8 mouse cellular contexts compared by ENCODE assay signal in the genomic region with DNA sequence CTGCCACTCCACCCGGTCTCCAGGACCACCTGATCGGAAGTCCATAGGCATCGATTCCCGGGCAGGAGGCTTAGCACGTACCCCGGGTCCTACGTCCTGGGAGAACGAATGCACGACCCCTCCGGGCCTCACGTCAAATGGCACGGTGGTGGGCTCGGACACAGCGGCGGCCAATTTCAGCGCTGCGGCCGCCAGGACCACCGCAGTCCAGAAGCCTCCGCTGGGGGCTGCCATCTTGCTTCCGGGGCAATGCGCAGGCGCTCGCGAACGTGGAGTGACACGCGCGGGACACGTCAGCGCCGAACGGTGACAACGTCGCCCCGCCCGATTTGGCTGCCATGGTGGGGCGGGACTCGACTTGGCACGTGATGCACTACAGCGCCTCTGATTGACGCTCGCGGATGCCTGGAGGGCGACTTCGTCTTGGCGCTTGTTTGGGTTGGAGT. TPM values are rescaled to one million over a fixed set of nuclear protein-coding genes. Genes with fewer than 3 reads are reported as not detected.
A peak's percentile ranks its signal among the peaks of the same experiment; 100 is the strongest.
DNase-seq lines count a peak whose midpoint lies in the region; ATAC-seq and TF ChIP-seq lines count a peak whose summit lies in the region.

A gene (minus strand): TSS at position 263 of the 446 bp plus-strand sequence.

- intact Hi-C loops in heart, postnatal 25 days (cut with DNase I) = loop anchor here (2.0 kb wide), 1 partner anchor 21 kb away; a partner anchor contains a TSS

- in situ Hi-C loops in ES-E14 (cut with MboI; ENCODE audit: low sequenced_read_pairs in 2 of 2, unreplicated experiment in 2 of 2) = no loop called here

- peak within 1 kb of the TSS; percentile 12; the same call in 1 of the 2 replicates for H3K27ac ChIP-seq in ES-E14 (ENCODE audit: insufficient read depth, low read depth, low read length, poor library complexity, severe bottlenecking)
- H3K27ac ChIP-seq in forebrain, embryonic 15.5 days (replicated peaks) = peak within 1 kb of the TSS; percentile 61

- no peaks in the 10 kb centered on the region for H3K27me3 ChIP-seq in forebrain, embryonic 15.5 days

- DNase-seq in ES-E14 (ENCODE audit: low read depth, low spot score) = peak; percentile 87
- peak; percentile 94 for DNase-seq in cerebellum, adult 11-12 months
- peak; percentile 94 for DNase-seq in heart, postnatal 25 days (ENCODE audit: low spot score)
- peak; percentile 94 to 97 for DNase-seq in layer of hippocampus, adult 18-20 months (ENCODE audit: low spot score in 2 of 2)
- DNase-seq in lung, adult 2 months = peak; percentile 96
- peak; percentile 89 for DNase-seq in thymus, adult 18-20 months

- peak within 1 kb of the TSS; percentile 94 for H3K4me2 ChIP-seq in forebrain, embryonic 15.5 days (replicated peaks)

- H3K9me3 ChIP-seq in ES-E14 (ENCODE audit: control insufficient read depth, insufficient read depth, low read depth, low read length) = no peaks in the 10 kb centered on the region
- H3K9me3 ChIP-seq in forebrain, embryonic 15.5 days = no peaks in the 10 kb centered on the region

- WGBS in forebrain, embryonic 15.5 days = under 1% methylated on average over 47 of the region's 47 CpGs
- WGBS in lung, adult 2 months = under 1% methylated on average over 47 of the region's 47 CpGs

- peaks cover 22% of the 10 kb centered on the region; the same call in 1 of the 2 replicates for H3K36me3 ChIP-seq in ES-E14 (ENCODE audit: control insufficient read depth, insufficient read depth, low read length, poor library complexity, severe bottlenecking)
- H3K36me3 ChIP-seq in forebrain, embryonic 15.5 days = peaks cover 48% of the 10 kb centered on the region

- H3K4me3 ChIP-seq in ES-E14 (ENCODE audit: insufficient read depth in 1 of 2, low read depth in 1 of 2, low read length in 2 of 2, poor library complexity in 1 of 2, severe bottlenecking in 1 of 2) = peak within 1 kb of the TSS; percentile 83 to 91
- H3K4me3 ChIP-seq in forebrain, embryonic 15.5 days = peak within 1 kb of the TSS; percentile 83
- H3K4me3 ChIP-seq in lung, adult 2 months (replicated peaks; ENCODE audit: extremely low read depth, low read depth, low read length) = peak within 1 kb of the TSS; percentile 75

- peak; percentile 69; the same call in 1 of the 2 replicates for TF ChIP-seq POLR2A in lung, adult 2 months (IDR thresholded peaks at IDR 0.05; ENCODE audit: borderline replicate concordance, extremely low read depth, low read depth, low read length)

- peak within 1 kb of the TSS; percentile 85 for H3K9ac ChIP-seq in ES-E14 (ENCODE audit: insufficient read depth, low read depth, low read length, poor library complexity, severe bottlenecking)
- H3K9ac ChIP-seq in forebrain, embryonic 15.5 days (replicated peaks) = peak within 1 kb of the TSS; percentile 80

- H3K4me1 ChIP-seq in ES-E14 (ENCODE audit: control insufficient read depth in 2 of 2, insufficient read depth in 2 of 2, low read length in 2 of 2, poor library complexity in 1 of 2) = peaks cover 3 to 5% of the 10 kb centered on the region in 2 experiments; a peak in 2 of 4 replicates
- peaks cover 12% of the 10 kb centered on the region for H3K4me1 ChIP-seq in forebrain, embryonic 15.5 days
- peaks cover 8% of the 10 kb centered on the region for H3K4me1 ChIP-seq in lung, adult 2 months (ENCODE audit: control insufficient read depth, insufficient read depth, low read length)

- TF ChIP-seq CTCF in lung, adult 2 months (IDR thresholded peaks at IDR 0.05; ENCODE audit: insufficient read depth, low read length) = no peak

- peak; percentile 96 for ATAC-seq in forebrain, embryonic 15.5 days (replicated peaks)
- ATAC-seq in neutrophil, adult 5-6 weeks (ENCODE audit: extremely low read depth, insufficient number of reproducible peaks, low FRiP score, poor library complexity, severe bottlenecking) = peak; percentile 95

TF ChIP-seq in ES-E14, 5 proteins besides CTCF, POLR2A, EP300 and RAD21:
- TF ChIP-seq HCFC1 (IDR thresholded peaks at IDR 0.05; ENCODE audit: borderline replicate concordance, insufficient read depth, low read length) (peak; percentile 75), ZNF384 (IDR thresholded peaks at IDR 0.05; ENCODE audit: low read depth, low read length) (no peak)

RNA-seq across cellular contexts. Expression of the gene that starts here (rescaled TPM):
- total RNA-seq in ES-E14 (2012; rRNA removed) = 71.1 and 95.2 TPM in 2 replicates
- polyA plus RNA-seq in forebrain, embryonic 15.5 days (2015; fragmentation: Nextera tagmentation; extraction: Ambion mirVana) = 59.7 and 63.2 TPM in 2 replicates
- total RNA-seq in heart, postnatal 25 days (2021) = 10 to 100 TPM; 30.2 to 33.0 TPM
- total RNA-seq in layer of hippocampus, adult 18-20 months (2021) = 10 to 100 TPM; 41.7 to 44.3 TPM
- polyA plus RNA-seq in lung, adult 2 months (2012; rRNA removed) = 42.4 and 48.7 TPM in 2 replicates
- total RNA-seq in neutrophil, adult 5-6 weeks (2017) = 13.9 and 18.0 TPM in 2 replicates

Comparison
In these comparisons a context has a peak if more than half of its experiments do, and no peak if none do; other contexts are left out.
1. Peak in every context shown above with its lines: DNase-seq, ATAC-seq, H3K4me3 ChIP-seq and H3K27ac ChIP-seq.